Mouse (Mus musculus) midbrain, embryonic 16.5 days (tissue): ENCODE results near the gene Aes. TPM values are rescaled to one million over a fixed set of nuclear protein-coding genes. Genes with fewer than 3 reads are reported as not detected.

Experiments used
- ATAC-seq: fragments of 200-750 bp; cut with Nextera tagmentation; 2 replicates; pipeline ENCODE4 v1.8.0; 2017; ENCODE audit warnings: moderate TSS enrichment
- H3K27ac ChIP-seq: fragments of 300-500 bp; sonication (generic); 2 replicates; pipeline ENCODE4 v1.5.1; 2014; ENCODE audit warnings: mild to moderate bottlenecking, low read length, mixed read lengths
- H3K27me3 ChIP-seq: fragments of 300-500 bp; sonication (generic); 2 replicates; pipeline ENCODE4 v1.6.1; 2014; ENCODE audit warnings: low read depth, low read length, mixed read lengths; ENCODE audit not compliant: control insufficient read depth, insufficient read depth
- H3K36me3 ChIP-seq: fragments of 300-500 bp; sonication (generic); 2 replicates; pipeline ENCODE4 v1.6.1; 2014; ENCODE audit warnings: mild to moderate bottlenecking, low read length, moderate library complexity, mixed read lengths; ENCODE audit not compliant: control insufficient read depth, insufficient read depth
- H3K4me1 ChIP-seq: fragments of 300-500 bp; sonication (generic); 2 replicates; pipeline ENCODE4 v1.6.1; 2014; ENCODE audit warnings: mild to moderate bottlenecking, low read length, mixed read lengths; ENCODE audit not compliant: control insufficient read depth, insufficient read depth
- H3K4me2 ChIP-seq: fragments of 300-500 bp; sonication (generic); 2 replicates; pipeline ENCODE4 v1.6.1; 2014; ENCODE audit warnings: mild to moderate bottlenecking, low read length, mixed read lengths
- H3K4me3 ChIP-seq: fragments of 300-500 bp; sonication (generic); 2 replicates; pipeline ENCODE4 v1.5.1; 2014; ENCODE audit warnings: low read depth, mild to moderate bottlenecking, low read length, moderate library complexity, mixed read lengths
- H3K9ac ChIP-seq: fragments of 300-500 bp; sonication (generic); 2 replicates; pipeline ENCODE4 v1.6.1; 2014; ENCODE audit warnings: low read depth, low read length, mixed read lengths
- H3K9me3 ChIP-seq: fragments of 300-500 bp; sonication (generic); replicated peaks from 2 replicates; pipeline ENCODE4 v1.6.1; 2014; ENCODE audit warnings: mild to moderate bottlenecking, low read length, mixed read lengths; ENCODE audit not compliant: control insufficient read depth, poor library complexity, severe bottlenecking
- WGBS: fragments of 180-500 bp; shearing (Covaris S2); extraction: QIAGEN DNeasy Blood & Tissue Kit; methylation state at CpG from one replicate; pipeline ENCODE4 v1.1.7; 2014; 5-methylcytosine and 5-hydroxymethylcytosine counted together
- polyA plus RNA-seq: library from polyadenylated mRNA; unstranded; fragments of >200 nt; fragmentation: Nextera tagmentation; extraction: Ambion mirVana; gene quantifications from 2 replicates; pipeline ENCODE4 v1.2.1, GENCODE M21; 2015

The Aes gene
- polyA plus RNA-seq, 1 experiment from 2014 or later, result 706 TPM

DNA sequence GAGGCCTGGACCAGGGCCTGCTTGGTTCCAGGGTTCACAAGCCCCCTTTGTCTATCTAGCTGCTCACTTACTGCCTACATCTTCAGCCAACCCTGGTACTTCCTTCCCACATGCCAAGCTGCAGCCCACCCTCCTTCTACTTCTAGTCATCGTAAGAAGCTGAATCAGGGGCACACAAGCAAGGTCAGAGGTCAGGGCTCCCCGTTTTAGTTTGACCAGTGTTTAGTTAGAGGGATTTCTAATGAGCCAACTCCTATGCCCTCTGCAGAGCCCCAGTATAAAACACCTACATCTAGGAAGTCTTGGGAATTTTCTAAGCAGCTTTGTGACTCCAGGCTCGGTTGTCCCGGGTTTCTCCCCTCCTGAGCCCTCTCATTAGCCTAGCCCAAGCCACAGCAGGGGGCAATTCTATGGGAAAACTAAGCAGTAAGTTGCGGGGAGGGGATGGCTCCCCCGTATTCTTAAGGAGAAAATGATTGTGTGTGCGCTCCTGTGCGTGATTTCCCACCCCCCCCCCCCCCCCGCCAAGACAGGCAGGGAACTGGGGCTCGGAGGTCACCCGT, 11.0 kb downstream of the Aes start:
- Histone ChIP-seq H3K4me1 (peaks cover 35% of the 10 kb centered on the region), H3K36me3 (peaks cover 7% of the 10 kb centered on the region; the same call in 1 of the 2 replicates), H3K4me3 (peak overlapping the region; percentile 44), H3K27me3 (peaks cover 20% of the 10 kb centered on the region), H3K4me2 (peak overlapping the region; percentile 75), H3K9ac (peak overlapping the region; percentile 46; the same call in 1 of the 2 replicates), H3K27ac (peak overlapping the region; percentile 84), H3K9me3 (no peaks in the 10 kb centered on the region)
- peak; percentile 23 for ATAC-seq
- WGBS, result 1% methylated on average over 10 of the region's 11 CpGs

DNA sequence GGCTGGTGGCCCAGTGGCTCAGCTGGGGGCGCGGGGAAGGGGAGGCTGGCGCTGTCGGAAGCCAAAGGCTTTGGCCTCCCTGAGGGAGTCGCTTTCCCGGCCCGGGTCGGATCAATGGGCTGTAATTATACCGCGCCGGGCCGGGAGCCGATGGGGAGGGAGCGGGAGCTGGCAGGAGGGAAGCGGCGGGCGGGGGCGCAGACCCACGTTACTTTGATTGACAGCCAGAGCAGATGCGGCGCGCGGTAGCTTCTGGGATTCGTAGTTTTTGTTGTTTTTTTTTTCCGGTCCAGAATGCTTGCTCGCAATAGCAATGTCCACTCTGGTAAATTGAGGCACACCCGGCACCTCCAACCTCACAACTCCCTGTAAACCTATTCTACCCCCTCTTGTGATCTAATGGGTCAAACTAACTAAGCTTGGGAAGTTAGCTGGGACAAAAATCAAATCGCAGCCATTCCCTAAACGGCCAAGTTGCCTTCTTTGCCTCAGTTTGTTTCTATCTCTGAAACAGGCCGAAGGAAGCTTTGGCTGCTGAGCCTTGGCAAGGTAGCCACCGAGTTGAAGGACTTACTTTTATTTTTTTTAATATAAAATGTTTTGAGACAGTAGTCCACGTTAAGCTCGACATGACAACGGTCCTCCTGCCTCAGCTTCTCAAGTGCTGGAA, 11.7 kb downstream of the Aes start:
- peak; percentile 69 for ATAC-seq
- under 1% methylated on average over 32 of the region's 34 CpGs for WGBS
- Histone ChIP-seq H3K4me1 (peaks cover 41% of the 10 kb centered on the region), H3K27ac (peak overlapping the region; percentile 84), H3K4me3 (peak overlapping the region; percentile 44), H3K9ac (peak overlapping the region; percentile 53), H3K4me2 (peak overlapping the region; percentile 75), H3K36me3 (peaks cover 2% of the 10 kb centered on the region; the same call in 1 of the 2 replicates), H3K9me3 (no peaks in the 10 kb centered on the region), H3K27me3 (peaks cover 19% of the 10 kb centered on the region)

DNA sequence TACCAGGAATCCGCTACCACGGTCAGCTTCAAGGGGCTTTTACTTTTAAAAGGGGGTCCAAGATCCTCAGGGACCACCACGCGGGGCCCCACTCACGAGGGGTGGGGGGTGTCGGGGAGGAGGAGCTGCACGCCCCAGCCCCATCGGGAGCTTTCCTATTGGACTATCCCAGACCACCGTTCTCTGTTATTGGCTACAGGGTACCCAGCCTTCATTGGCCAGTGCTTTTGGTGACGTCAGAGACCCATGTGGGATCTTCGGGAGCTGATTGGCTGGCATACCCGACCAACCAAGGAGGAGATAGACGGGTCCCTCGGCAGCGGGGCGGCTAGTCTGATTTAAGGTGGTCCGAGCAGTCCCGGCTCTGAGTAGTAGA, 12.2 kb downstream of the Aes start:
- peak; percentile 92 for ATAC-seq
- Histone ChIP-seq H3K27ac (peak overlapping the region; percentile 70), H3K9ac (peak overlapping the region; percentile 53)

DNA sequence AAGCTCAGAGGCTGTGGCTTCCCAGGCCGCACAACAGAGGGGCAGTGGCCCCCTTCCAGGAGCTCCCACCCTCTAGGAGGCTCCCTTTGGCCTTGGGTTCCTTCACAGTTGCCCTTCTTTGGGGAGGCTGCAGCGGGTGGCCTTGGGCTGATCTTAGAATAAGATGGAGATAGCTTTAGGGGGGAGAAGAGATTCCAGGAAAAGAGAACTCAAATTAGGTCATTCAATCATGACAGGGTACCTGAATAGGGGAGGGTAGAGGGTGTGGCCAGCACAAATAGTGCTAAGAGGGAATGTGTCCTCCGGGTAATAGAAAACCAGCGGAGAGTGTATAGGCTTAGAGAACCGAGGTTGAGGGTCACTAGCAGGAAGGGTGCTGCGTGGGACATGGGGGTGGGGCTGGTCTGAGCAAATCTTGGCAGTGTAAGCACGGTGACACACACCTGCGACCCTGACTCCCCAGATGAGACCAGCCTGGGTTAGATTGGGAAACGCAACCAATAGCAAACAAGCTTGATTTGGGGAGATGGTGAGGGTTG, 12.9 kb downstream of the Aes start:
- ATAC-seq, result peak; percentile 6
- H3K9ac ChIP-seq, result no peak overlapping the region
- H3K27me3 ChIP-seq, result peaks cover 20% of the 10 kb centered on the region
- peak overlapping the region; percentile 44; the same call in 1 of the 2 replicates for H3K4me3 ChIP-seq
- peaks cover 43% of the 10 kb centered on the region for H3K4me1 ChIP-seq
- peak overlapping the region; percentile 51 for H3K27ac ChIP-seq
- H3K36me3 ChIP-seq, result no peaks in the 10 kb centered on the region
- H3K9me3 ChIP-seq, result no peaks in the 10 kb centered on the region
- peak overlapping the region; percentile 75 for H3K4me2 ChIP-seq
- WGBS, result 5% methylated on average over 9 of the region's 9 CpGs

More for the DNA sequence above, 12.2 kb downstream of the Aes start:
- H3K4me3 ChIP-seq, result peak overlapping the region; percentile 44
- peaks cover 43% of the 10 kb centered on the region for H3K4me1 ChIP-seq
- WGBS, result 0% methylated on average over 18 of the region's 18 CpGs
- H3K9me3 ChIP-seq, result no peaks in the 10 kb centered on the region
- H3K4me2 ChIP-seq, result peak overlapping the region; percentile 75
- no peaks in the 10 kb centered on the region for H3K36me3 ChIP-seq
- H3K27me3 ChIP-seq, result peaks cover 16% of the 10 kb centered on the region

DNA sequence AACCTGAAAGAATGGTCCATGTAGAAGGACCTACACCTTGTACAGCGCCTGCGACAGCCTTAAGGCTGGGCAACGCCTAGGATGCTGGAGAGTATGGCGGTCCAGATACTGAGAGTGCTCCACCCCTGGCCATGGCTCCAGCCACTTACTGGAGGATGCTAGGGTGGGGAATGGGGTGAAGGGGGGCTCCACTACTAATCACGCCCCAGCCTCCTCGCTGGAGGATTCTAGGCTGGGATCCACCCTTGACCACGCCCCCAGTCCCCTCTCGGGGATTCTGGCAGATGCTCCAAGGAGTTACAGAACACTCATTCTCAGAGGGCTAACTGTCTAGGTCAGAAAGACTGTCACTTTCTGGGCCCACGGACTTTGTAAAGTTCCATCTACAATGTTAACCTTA, 13.7 kb downstream of the Aes start:
- no peak overlapping the region for H3K4me2 ChIP-seq

DNA sequence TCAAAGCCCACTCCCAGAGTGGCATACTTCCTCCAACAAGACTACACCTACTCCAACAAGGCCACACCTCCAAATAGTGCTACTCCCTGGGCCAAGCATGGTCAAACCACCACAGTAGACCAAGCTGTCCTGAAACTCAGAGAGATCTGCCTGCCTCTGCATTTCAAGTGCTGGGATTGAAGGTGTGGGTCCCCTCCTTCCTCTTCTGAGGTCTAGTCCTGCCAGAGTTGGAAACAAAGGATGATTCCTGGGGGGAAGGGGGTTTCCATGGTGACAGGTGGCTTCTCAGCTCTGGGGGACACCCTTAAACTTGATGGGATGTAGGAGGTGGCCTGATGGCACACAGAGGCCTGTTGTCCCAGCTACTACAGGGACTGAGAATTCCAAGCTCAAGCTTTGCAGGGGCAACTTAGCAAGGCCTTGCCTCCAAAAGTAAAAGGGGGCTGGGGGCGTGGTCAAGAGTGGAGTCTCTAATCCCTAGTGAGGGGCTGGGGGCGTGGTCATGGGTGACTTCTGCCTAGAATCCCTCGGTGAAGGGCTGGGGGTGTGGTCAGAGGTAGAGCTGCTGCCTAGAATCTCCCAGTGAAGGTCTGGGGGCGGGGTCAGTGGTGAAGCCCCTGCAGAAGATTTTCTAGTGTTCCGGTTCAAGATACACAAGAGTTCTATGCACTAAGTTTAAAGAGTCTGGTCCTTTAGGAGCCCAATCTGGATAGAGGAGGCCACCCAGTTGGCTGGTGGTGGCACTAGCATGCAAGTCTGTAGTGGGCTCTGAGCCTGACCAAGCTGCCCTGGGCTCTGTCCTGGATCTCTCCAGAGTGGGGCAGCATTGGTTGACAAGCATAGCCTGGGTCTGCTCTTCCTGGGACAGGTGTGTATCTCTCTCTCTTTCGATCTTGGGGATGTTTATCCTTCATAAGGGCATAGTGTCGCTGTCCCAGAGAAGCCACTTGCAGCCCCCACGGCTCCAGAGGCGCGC, 15.1 kb downstream of the Aes start, which contains the start of gene Tle2:
Gene Tle2 (plus strand): TSS at position 481 of the 976 bp plus-strand sequence.
- Histone ChIP-seq H3K9me3 (no peaks in the 10 kb centered on the region), H3K9ac (peak within 1 kb of the TSS; percentile 80), H3K27me3 (peaks cover 24% of the 10 kb centered on the region), H3K27ac (peak within 1 kb of the TSS; percentile 21; the same call in 1 of the 2 replicates), H3K4me1 (peaks cover 34% of the 10 kb centered on the region), H3K36me3 (no peaks in the 10 kb centered on the region), H3K4me2 (peak within 1 kb of the TSS; percentile 88), H3K4me3 (peak within 1 kb of the TSS; percentile 62)
- WGBS, result 21% methylated on average over 10 of the region's 10 CpGs
- ATAC-seq, result no peak

More for the DNA sequence above, 13.7 kb downstream of the Aes start:
- no peak overlapping the region for H3K27ac ChIP-seq
- H3K9me3 ChIP-seq, result no peaks in the 10 kb centered on the region
- H3K4me1 ChIP-seq, result peaks cover 43% of the 10 kb centered on the region
- WGBS, result 9% methylated on average over 9 of the region's 9 CpGs
- H3K27me3 ChIP-seq, result peaks cover 24% of the 10 kb centered on the region
- H3K36me3 ChIP-seq, result no peaks in the 10 kb centered on the region
- no peak overlapping the region for H3K9ac ChIP-seq
- ATAC-seq, result no peak
- H3K4me3 ChIP-seq, result no peak overlapping the region

DNA sequence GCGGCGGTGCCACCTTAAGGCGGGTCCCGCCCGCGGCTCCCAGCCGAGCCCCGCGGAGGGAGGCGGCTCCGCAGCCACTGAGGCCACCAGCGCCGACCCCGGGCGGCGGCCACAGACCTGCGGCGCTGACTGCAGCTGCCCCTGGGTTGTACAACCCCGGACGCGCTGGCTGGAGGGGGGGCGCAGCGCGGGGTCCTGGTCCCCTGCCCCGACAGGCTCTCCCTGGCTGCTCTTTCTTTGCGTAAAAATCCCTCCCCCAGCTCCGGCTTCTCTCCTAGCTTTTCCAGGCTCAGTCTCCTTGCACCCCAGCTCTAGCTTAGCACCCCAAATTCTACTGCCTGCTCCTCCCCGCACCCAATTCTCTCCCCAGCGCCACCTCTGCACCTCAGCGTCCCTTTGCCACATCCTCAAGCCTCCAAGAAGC, 15.9 kb downstream of the Aes start:
- Histone ChIP-seq H3K27me3 (peaks cover 30% of the 10 kb centered on the region), H3K27ac (peak overlapping the region; percentile 21; the same call in 1 of the 2 replicates), H3K4me2 (peak overlapping the region; percentile 88), H3K4me1 (peaks cover 32% of the 10 kb centered on the region), H3K36me3 (no peaks in the 10 kb centered on the region), H3K4me3 (peak overlapping the region; percentile 62), H3K9ac (peak overlapping the region; percentile 80), H3K9me3 (no peaks in the 10 kb centered on the region)
- no peak for ATAC-seq
- 0% methylated on average over 29 of the region's 30 CpGs for WGBS

DNA sequence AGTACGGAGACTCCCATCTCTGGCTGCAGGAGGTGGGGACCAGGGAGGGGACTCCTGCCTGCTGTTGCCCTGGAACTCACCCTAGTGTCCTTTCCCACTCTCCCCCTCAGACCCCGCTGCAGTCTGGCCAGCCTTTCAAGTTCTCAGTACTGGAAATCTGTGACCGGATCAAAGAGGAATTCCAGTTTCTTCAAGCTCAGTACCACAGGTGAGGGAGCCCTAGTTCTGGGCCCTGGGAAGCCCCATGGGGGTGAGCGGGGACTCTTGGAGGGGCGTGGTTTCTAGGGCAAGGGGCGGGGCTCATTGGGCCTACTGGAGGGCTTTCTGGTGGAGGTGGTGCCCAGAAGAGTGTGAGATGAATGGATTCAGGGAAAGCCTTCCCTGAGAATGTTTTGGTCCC, 16.4 kb downstream of the Aes start:
- H3K4me3 ChIP-seq, result peak overlapping the region; percentile 62
- no peaks in the 10 kb centered on the region for H3K9me3 ChIP-seq
- H3K27me3 ChIP-seq, result peaks cover 33% of the 10 kb centered on the region
- WGBS, result under 1% methylated on average over 6 of the region's 6 CpGs
- peak overlapping the region; percentile 80 for H3K9ac ChIP-seq
- ATAC-seq, result no peak
- peak overlapping the region; percentile 88 for H3K4me2 ChIP-seq
- H3K36me3 ChIP-seq, result no peaks in the 10 kb centered on the region
- peaks cover 27% of the 10 kb centered on the region for H3K4me1 ChIP-seq
- no peak overlapping the region for H3K27ac ChIP-seq
